Mouse (Mus musculus): ENCODE measurements at regions not wholly inside any gene's neighbourhood (a gene's known extent, or its start where the extent isn't known, plus 50 kb on each side); places are given as distances from the start of the nearest gene placed in this dataset.
"Not testable (repeated sequence)": the region's sequence is repeated elsewhere in the genome, so short reads cannot be mapped to it uniquely, and the experiment has no call there.

GRCm38 (mm10) chr10:46071810-46072549, 494.4 kb downstream of the Hace1 start:
- DNase-seq (ENCODE audit: low spot score in 2 of 2) = no peak

- DNase-seq (ENCODE audit: low spot score in 2 of 2) = no peak
These were observed 495.2 kb downstream of the Hace1 start for GRCm38 (mm10) chr10:46072550-46073470.

- DNase-seq (ENCODE audit: low spot score in 2 of 2) = no peak
These were observed 510.1 kb downstream of the Hace1 start for GRCm38 (mm10) chr10:46087766-46088165.

- DNase-seq (ENCODE audit: low spot score in 2 of 2) = no peak
These were observed 523.2 kb downstream of the Hace1 start for GRCm38 (mm10) chr10:46100837-46101236.

- no peak for DNase-seq (ENCODE audit: low spot score in 2 of 2)
These were observed 531.2 kb downstream of the Hace1 start for GRCm38 (mm10) chr10:46108810-46109209.

- no peak for DNase-seq (ENCODE audit: low spot score in 2 of 2)
These were observed 537.1 kb downstream of the Hace1 start for GRCm38 (mm10) chr10:46114631-46115130.

GRCm38 (mm10) chr10:46122409-46122808, 544.8 kb downstream of the Hace1 start:
- not testable (repeated sequence) for DNase-seq (ENCODE audit: low spot score in 2 of 2)

- DNase-seq (ENCODE audit: low spot score in 2 of 2) = no peak
These were observed 546.2 kb downstream of the Hace1 start for GRCm38 (mm10) chr10:46123795-46124194.

- no peak for DNase-seq (ENCODE audit: low spot score in 2 of 2)
These were observed 557.6 kb downstream of the Hace1 start for GRCm38 (mm10) chr10:46135120-46135748.

- DNase-seq (ENCODE audit: low spot score in 2 of 2) = no peak
These were observed 596.4 kb downstream of the Hace1 start for GRCm38 (mm10) chr10:46174035-46174434.

GRCm38 (mm10) chr10:46185763-46186458, 608.3 kb downstream of the Hace1 start:
- DNase-seq (ENCODE audit: low spot score in 2 of 2) = no peak

- no peak for DNase-seq (ENCODE audit: low spot score in 2 of 2)
These were observed 616.5 kb downstream of the Hace1 start for GRCm38 (mm10) chr10:46194143-46194542.

GRCm38 (mm10) chr10:46226837-46227402, 649.3 kb downstream of the Hace1 start:
- no peak for DNase-seq (ENCODE audit: low spot score in 2 of 2)

GRCm38 (mm10) chr10:46229608-46230007, 652.0 kb downstream of the Hace1 start:
- DNase-seq (ENCODE audit: low spot score in 2 of 2) = no peak

- DNase-seq (ENCODE audit: low spot score in 2 of 2) = no peak
These were observed 658.0 kb downstream of the Hace1 start for GRCm38 (mm10) chr10:46235581-46235980.

- no peak for DNase-seq (ENCODE audit: low spot score in 2 of 2)
These were observed 677.9 kb downstream of the Hace1 start for GRCm38 (mm10) chr10:46255575-46255974.

GRCm38 (mm10) chr10:46269710-46270109, 692.1 kb downstream of the Hace1 start:
- no peak for DNase-seq (ENCODE audit: low spot score in 2 of 2)

- no peak for DNase-seq (ENCODE audit: low spot score in 2 of 2)
These were observed 696.2 kb downstream of the Hace1 start for GRCm38 (mm10) chr10:46273846-46274245.

- DNase-seq (ENCODE audit: low spot score in 2 of 2) = no peak
These were observed 716.7 kb downstream of the Hace1 start for GRCm38 (mm10) chr10:46294290-46294689.

GRCm38 (mm10) chr10:46298352-46298751, 720.7 kb downstream of the Hace1 start:
- no peak for DNase-seq (ENCODE audit: low spot score in 2 of 2)

- DNase-seq (ENCODE audit: low spot score in 2 of 2) = no peak
These were observed 721.9 kb downstream of the Hace1 start for GRCm38 (mm10) chr10:46299521-46299920.

All from gastrocnemius, postnatal 4 days (tissue).